Mouse (Mus musculus) ES-CJ7 (cell line): Measurements from ENCODE around the gene Rsc1a1.

Source experiments
- DNase-seq: peaks from one replicate; pipeline ENCODE4 v3.0.0; 2011; ENCODE audit warnings: low read depth, low spot score

Rsc1a1 gene

DNA sequence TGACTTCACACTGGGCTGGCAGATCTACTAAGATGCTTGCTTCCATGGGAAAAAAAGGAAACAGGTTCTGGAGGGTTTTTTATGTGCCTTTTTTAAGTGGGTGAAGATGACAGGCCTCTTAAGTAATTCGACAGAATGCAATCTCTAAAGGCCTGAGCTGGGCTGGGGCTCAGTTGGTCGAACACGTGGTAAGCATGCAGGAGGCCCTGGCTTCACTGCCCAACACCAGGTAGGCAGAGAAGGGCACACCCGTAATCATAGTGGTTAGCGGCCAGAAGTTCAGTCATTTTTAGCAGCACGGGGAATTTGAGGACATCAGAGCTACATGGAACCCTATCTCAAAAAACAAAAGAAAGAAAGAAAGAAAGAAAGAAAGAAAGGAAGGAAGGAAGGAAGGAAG is 30.9 kb downstream of the Rsc1a1 start:
- no peak for DNase-seq

DNA sequence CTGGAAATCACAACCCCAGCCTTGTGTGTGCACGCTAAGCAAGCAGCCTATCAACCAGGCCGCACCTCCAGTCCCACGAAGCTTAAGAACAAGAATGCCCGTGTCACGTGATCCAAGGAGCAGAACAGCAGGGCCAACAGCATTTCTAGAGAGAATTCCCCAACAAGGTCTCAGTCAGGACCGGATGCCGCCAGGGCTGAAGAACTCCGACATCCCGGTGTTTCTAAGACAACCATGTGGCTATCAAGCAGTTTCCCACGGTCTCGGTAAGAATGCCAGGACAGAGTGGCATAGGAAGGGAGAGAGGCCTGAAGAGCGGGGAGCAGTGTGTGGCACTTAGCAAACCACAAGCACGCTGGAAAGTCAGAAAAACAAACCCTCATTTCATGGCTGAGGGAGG is 31.6 kb downstream of the Rsc1a1 start:
- DNase-seq = no peak

DNA sequence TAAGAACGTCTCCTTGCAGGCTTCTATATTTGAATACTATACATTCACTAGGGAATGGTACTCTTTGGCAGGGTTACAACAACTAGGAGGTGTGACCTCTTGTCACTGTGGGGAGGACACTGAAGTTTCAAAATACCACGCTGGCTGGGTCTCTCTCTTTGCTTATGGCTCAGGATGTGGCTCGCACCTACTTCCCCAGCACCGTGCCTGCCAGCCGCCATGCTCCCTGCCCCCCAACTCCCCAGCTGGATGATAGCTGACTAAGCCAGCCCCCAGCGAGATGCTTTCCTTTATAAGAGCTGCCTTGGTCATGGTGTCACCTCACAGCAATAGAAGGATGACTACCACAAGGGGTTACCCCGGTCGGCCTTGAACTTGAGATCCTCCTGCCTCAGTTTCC is 32.4 kb downstream of the Rsc1a1 start:
- DNase-seq = no peak

GRCm38 (mm10) chr4:141651944-141652343 is 33.5 kb downstream of the Rsc1a1 start:
- DNase-seq = no peak

GRCm38 (mm10) chr4:141651286-141651685 is 34.1 kb downstream of the Rsc1a1 start:
- no peak for DNase-seq

- no peak for DNase-seq
These were observed 36.2 kb downstream of the Rsc1a1 start for GRCm38 (mm10) chr4:141649244-141649643.

DNA sequence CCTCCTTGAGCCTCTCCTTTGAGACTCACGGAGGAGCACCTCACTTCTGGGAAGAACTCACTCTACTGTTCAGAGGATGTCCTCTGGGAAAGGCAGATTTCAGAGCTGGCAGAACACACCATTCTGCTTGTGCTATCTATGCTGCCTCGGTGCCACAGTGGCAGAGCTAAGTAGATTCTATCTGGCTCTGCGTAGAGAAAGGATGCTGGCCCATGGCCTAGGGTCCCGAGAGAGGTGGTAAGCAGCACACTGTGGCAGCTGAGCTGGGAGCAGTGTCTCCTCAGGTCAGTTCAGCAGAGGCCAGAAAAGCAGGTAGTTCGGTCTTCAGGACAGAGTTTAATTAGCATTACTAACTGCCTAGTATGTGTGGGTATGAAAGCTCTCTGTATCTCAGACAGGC is 37.1 kb downstream of the Rsc1a1 start:
- DNase-seq = no peak

- no peak for DNase-seq
These were observed 38.2 kb downstream of the Rsc1a1 start for GRCm38 (mm10) chr4:141647187-141647586.

DNA sequence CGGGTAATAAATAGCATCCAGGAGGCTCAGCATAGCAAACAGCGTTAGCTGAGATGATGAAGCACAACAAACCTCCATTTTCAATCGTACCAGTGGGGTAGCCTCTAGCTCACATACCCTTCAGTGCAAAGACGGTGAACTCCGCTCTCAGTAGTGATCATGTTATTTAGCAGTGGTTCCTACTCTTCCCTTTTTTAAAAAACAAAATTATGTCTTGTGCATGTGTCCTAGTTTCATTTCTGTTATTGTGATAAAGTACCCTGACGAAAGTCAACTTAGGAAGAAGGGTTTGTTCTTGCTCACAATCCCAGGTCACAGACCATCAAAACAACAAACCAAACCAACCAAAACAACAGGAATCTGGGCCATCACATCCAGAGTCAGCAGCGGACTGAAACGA is 39.4 kb downstream of the Rsc1a1 start:
- DNase-seq = no peak

GRCm38 (mm10) chr4:141643118-141643855 is 42.1 kb downstream of the Rsc1a1 start:
- DNase-seq = no peak

DNA sequence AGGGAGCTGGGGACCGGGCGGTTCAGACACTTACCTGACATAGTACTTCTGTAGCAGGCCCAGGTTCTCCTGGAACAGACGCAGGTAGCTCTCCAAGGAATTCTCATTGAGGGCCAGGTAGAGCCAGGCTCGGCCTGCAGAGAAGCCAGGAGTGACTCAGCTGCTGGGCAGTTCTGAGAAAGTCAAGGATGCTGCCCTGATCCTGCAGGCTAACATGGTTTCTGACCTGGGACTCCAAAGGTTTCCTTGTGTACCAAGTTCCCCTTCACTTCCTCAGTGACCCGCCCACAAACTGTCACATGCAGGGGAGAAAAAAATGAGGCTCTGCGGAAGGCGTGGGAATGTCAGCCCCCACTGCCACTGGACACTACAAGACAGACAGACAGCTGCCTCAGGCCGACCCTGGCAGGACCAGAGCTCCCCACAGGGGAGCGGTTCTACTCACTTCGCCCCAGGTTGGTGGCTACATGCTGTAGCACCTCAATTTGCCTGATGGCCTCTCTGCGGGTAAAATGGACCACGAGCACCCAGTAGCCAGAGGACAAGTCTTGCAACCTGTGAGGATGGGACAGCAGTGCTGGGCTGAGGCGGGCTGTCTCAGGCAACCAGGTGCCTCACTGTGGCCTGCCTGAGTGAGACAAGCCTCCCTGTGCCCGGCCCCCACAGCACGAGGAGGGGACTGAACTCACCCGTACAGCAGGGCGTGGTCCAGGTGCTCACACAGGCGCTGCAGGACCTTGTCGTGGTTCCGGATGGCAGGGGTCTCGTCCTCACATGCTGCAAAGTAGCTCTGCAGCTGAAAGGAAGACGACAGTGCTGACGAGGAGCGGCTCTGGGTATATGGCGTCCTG is 43.2 kb downstream of the Rsc1a1 start:
- no peak for DNase-seq

DNA sequence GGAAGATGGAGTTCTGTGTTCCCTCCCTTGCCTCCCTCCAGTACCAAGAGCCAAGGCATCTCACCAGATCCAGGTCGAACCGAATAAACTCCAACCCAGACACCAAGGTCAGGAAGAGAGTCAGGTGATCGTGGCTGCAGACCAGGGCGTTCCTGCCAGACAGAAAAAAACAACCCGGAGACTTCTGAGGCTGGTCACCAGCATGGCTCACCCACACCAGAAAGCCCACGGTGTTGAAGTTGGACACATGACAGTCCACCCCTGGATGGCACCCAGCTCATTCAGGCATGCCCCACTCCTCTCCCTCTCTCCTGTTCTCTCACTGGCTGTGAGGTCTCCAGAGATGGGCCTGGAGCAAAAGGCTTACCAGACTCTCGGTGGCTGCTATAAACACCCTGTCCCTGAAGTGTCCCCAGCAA is 44.0 kb downstream of the Rsc1a1 start:
- no peak for DNase-seq

GRCm38 (mm10) chr4:141639474-141639873 is 45.9 kb downstream of the Rsc1a1 start:
- DNase-seq = no peak

DNA sequence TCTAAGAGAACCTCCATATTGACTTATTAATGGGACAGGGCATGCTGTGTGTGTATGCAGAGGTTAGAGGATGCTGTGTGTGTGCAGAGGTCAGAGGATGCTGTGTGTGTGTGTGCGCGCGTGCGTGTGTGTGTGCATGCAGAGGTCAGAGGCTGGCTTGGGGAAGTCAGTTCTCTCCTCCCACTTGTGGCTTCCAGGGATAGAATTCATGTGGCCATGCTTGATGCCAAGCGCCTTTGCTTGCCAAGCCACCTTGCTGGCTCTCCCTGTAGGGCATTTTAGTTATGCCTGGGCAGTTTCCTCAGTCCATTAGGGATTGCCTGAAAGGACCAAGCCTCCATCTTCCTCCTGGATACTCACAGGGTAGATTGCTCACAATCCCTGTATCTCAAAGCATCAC is 48.7 kb downstream of the Rsc1a1 start:
- DNase-seq = no peak

DNA sequence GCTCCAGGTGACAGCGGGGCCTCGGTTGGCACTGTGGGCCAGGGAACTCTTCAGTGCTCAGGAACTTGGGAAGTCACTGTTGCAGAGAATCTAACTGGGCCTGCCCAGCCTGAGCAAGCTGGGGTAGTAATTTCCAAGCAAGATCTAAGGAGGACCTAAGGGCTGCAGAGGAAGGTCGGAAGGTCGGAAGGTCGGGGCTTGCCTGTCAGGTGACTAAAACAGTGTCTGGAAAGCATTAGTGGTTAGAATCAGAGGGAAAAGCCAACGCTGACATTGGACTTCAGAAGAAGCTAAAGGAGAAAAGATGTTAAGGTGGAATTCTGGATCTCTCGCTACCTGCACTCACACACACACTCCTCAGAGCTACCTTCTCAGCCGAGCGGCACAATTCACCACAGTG is 49.4 kb downstream of the Rsc1a1 start:
- DNase-seq = no peak
